Mouse (Mus musculus): ENCODE measurements around the gene Elavl1.

- TF ChIP-seq SIN3A (IDR thresholded peaks at IDR 0.05; ENCODE audit: low read length) (no peak), MAZ (IDR thresholded peaks at IDR 0.05; ENCODE audit: low read depth, low read length) (no peak), CTCF (conservative IDR thresholded peaks at IDR 0.05 in 1 of 2, IDR thresholded peaks at IDR 0.05 in 1 of 2; ENCODE audit: low read depth in 2 of 2, low read length in 2 of 2) (no peak), JUND (conservative IDR thresholded peaks at IDR 0.05; ENCODE audit: low read depth, low read length) (no peak), POLR2A (IDR thresholded peaks at IDR 0.05; ENCODE audit: low read depth, low read length) (no peak), KAT2A (IDR thresholded peaks at IDR 0.05; ENCODE audit: insufficient replicate concordance, low read length) (no peak), EP300 (IDR thresholded peaks at IDR 0.05; ENCODE audit: low read length) (no peak), E2F4 (IDR thresholded peaks at IDR 0.05; ENCODE audit: insufficient replicate concordance, low read depth, low read length) (no peak)
Observed at GRCm38 (mm10) chr8:4312104-4312503, 13.1 kb downstream of the Elavl1 start.

All from CH12.LX (cell line).